ENCODE assay signal across 8 mouse cellular contexts in the genomic region with DNA sequence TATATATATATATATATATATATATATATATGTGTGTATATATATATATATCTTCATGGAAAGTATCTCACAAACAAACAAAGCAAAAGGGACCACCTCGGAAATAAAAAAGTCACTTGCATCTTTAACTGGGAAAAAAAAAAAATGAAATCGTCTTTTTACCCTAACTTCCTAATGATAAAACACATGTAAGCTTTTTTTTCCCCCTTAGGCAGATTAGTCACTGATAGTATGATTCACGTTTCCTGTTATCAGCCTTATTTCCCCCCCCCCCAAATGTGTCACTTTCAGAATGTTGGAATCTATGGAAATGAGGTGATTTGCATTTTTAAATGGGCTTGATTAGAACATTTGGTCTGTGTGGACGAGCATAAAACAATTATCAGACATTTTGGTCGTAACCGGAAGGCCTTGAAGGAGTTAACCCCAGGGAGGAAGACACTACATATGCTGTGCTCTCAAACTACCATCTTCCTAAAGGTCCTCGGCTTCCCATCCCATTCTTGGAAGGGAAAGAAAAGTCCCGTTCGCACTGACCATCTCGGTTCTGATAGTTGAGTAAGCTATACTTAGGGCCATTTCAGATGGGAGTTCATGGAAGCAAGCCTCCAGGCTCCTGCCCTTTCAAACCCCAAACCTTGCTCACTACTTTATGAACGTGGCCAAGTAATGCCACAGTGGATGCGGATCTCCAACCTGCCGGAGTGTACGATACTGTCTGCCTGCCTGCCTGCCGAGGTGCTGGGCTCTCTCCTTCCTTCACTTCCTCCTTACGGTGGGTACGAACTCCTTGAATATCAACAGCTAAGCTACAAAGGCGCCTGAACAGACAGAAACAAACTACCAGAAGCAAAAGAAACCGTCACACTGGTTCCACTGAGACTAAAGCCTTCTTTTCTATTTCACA.
A peak's percentile ranks its signal among the peaks of the same experiment; 100 is the strongest.
DNase-seq lines count a peak whose midpoint lies in the region; ATAC-seq and TF ChIP-seq lines count a peak whose summit lies in the region.

No protein-coding gene starts in this region.

- H3K4me3 ChIP-seq in testis, adult 2 months (ENCODE audit: control insufficient read depth, low read depth, low read length): peak overlapping the region; percentile 90
- peak overlapping the region; percentile 66 for H3K4me3 ChIP-seq in embryonic facial prominence, embryonic 15.5 days (replicated peaks)
- H3K4me3 ChIP-seq in intestine, embryonic 14.5 days (ENCODE audit: low read depth, low read length): peak overlapping the region; percentile 80
- H3K4me3 ChIP-seq in midbrain, embryonic 12.5 days: peak overlapping the region; percentile 66

- no peak for TF ChIP-seq CTCF in testis, adult 2 months (IDR thresholded peaks at IDR 0.05; ENCODE audit: control insufficient read depth, insufficient read depth, insufficient replicate concordance, low read depth, low read length)

- TF ChIP-seq POLR2A in testis, adult 2 months (IDR thresholded peaks at IDR 0.05; ENCODE audit: control insufficient read depth, low read depth, low read length): no peak

- WGBS in embryonic facial prominence, embryonic 15.5 days: 17% methylated on average over 19 of the region's 19 CpGs
- WGBS in intestine, embryonic 14.5 days: 6% methylated on average over 19 of the region's 19 CpGs
- 16% methylated on average over 19 of the region's 19 CpGs for WGBS in midbrain, embryonic 12.5 days

- H3K27me3 ChIP-seq in testis, adult 2 months (ENCODE audit: control insufficient read depth, insufficient read depth, low read length): no peaks in the 10 kb centered on the region
- no peaks in the 10 kb centered on the region for H3K27me3 ChIP-seq in embryonic facial prominence, embryonic 15.5 days
- no peaks in the 10 kb centered on the region for H3K27me3 ChIP-seq in intestine, embryonic 14.5 days (replicated peaks; ENCODE audit: control insufficient read depth, insufficient read depth, low read length)
- no peaks in the 10 kb centered on the region for H3K27me3 ChIP-seq in midbrain, embryonic 12.5 days

- 0 out of 2 replicates have a peak overlapping the region, but pooled peaks have one; percentile 10 for H3K9ac ChIP-seq in embryonic facial prominence, embryonic 15.5 days
- H3K9ac ChIP-seq in intestine, embryonic 14.5 days (ENCODE audit: low read length): peak overlapping the region; percentile 87
- peak overlapping the region; percentile 77 for H3K9ac ChIP-seq in midbrain, embryonic 12.5 days (replicated peaks)

- DNase-seq in testis, postnatal 14 days (ENCODE audit: low spot score): no peak
- peak; percentile 76 for DNase-seq in intestine, embryonic 14.5 days (ENCODE audit: low spot score)
- no peak for DNase-seq in cerebellum, adult 18-20 months
- no peak for DNase-seq in kidney, adult 9 months
- no peak for DNase-seq in right cerebral cortex, postnatal 25 days

- H3K4me1 ChIP-seq in testis, adult 2 months (ENCODE audit: control insufficient read depth, insufficient read depth, low read length): peaks cover 13% of the 10 kb centered on the region
- peaks cover 8% of the 10 kb centered on the region for H3K4me1 ChIP-seq in embryonic facial prominence, embryonic 15.5 days
- H3K4me1 ChIP-seq in intestine, embryonic 14.5 days (replicated peaks; ENCODE audit: control insufficient read depth, insufficient read depth, low read length): peaks cover 53% of the 10 kb centered on the region
- H3K4me1 ChIP-seq in midbrain, embryonic 12.5 days: peaks cover 45% of the 10 kb centered on the region

- H3K4me2 ChIP-seq in embryonic facial prominence, embryonic 15.5 days (replicated peaks): peak overlapping the region; percentile 89
- peak overlapping the region; percentile 78 for H3K4me2 ChIP-seq in intestine, embryonic 14.5 days (ENCODE audit: low read length)
- H3K4me2 ChIP-seq in midbrain, embryonic 12.5 days (replicated peaks): peak overlapping the region; percentile 74

- H3K27ac ChIP-seq in testis, adult 2 months (ENCODE audit: control insufficient read depth, insufficient read depth, low read depth, low read length): no peak overlapping the region
- peak overlapping the region; percentile 86 for H3K27ac ChIP-seq in embryonic facial prominence, embryonic 15.5 days (replicated peaks)
- peak overlapping the region; percentile 96 for H3K27ac ChIP-seq in intestine, embryonic 14.5 days (ENCODE audit: low read depth)
- H3K27ac ChIP-seq in midbrain, embryonic 12.5 days (replicated peaks): peak overlapping the region; percentile 91

- ATAC-seq in embryonic facial prominence, embryonic 15.5 days (ENCODE audit: insufficient number of reproducible peaks, low FRiP score, low TSS enrichment, low read depth): no peak
- no peak for ATAC-seq in intestine, embryonic 14.5 days (replicated peaks; ENCODE audit: low FRiP score, low TSS enrichment, low read depth)
- no peak for ATAC-seq in midbrain, embryonic 12.5 days (ENCODE audit: low FRiP score, low read depth)

- H3K36me3 ChIP-seq in testis, adult 2 months (ENCODE audit: control insufficient read depth, insufficient read depth, low read length): no peaks in the 10 kb centered on the region
- H3K36me3 ChIP-seq in embryonic facial prominence, embryonic 15.5 days: no peaks in the 10 kb centered on the region
- H3K36me3 ChIP-seq in intestine, embryonic 14.5 days (ENCODE audit: control insufficient read depth, insufficient read depth, low read length): no peaks in the 10 kb centered on the region
- no peaks in the 10 kb centered on the region for H3K36me3 ChIP-seq in midbrain, embryonic 12.5 days

- H3K9me3 ChIP-seq in embryonic facial prominence, embryonic 15.5 days (replicated peaks): no peaks in the 10 kb centered on the region
- no peaks in the 10 kb centered on the region for H3K9me3 ChIP-seq in intestine, embryonic 14.5 days (ENCODE audit: control insufficient read depth, low read length)
- H3K9me3 ChIP-seq in midbrain, embryonic 12.5 days: no peaks in the 10 kb centered on the region

Comparison
In these comparisons a context has a peak if more than half of its experiments do, and no peak if none do; other contexts are left out.
1. H3K9ac ChIP-seq: peak in every context shown above with its lines; median percentile 87 in intestine, embryonic 14.5 days; 77 in midbrain, embryonic 12.5 days; 10 in embryonic facial prominence, embryonic 15.5 days.